Mouse (Mus musculus): ENCODE data around the gene Rita1. TPM values are rescaled to one million over a fixed set of nuclear protein-coding genes. Genes with fewer than 3 reads are reported as not detected.

Gene Rita1
- total RNA-seq (2023; ENCODE audit: inconsistent age), result 3.3 to 4.4 TPM (median 4.0 TPM) in 4 replicates

GRCm38 (mm10) chr5:120612442-120612821, at the start of gene Rita1, which contains the start of gene Ddx54:
Gene Rita1, minus strand, starts transcription at chr5:120612589.
Gene Ddx54, plus strand, starts transcription at chr5:120612739.

GRCm38 (mm10) chr5:120648569-120649373, 36.4 kb upstream of the Rita1 start, which contains the start of gene Rasal1:
Gene Rasal1, plus strand, starts transcription at chr5:120648812.

GRCm38 (mm10) chr5:120634131-120634530, 21.7 kb upstream of the Rita1 start, which contains the start of gene Cfap73:
Gene Cfap73, minus strand, starts transcription at chr5:120634235.

GRCm38 (mm10) chr5:120588569-120589094, 23.8 kb downstream of the Rita1 start, which contains the start of the genes Tpcn1 and Iqcd:
Gene Tpcn1, minus strand, starts transcription at chr5:120588673.
Gene Iqcd, plus strand, starts transcription at chr5:120589016.

Other genes starting within 250 kb of the Rita1 start
- gene Lhx5, start 180.9 kb downstream of the Rita1 start, total RNA-seq (2023; ENCODE audit: inconsistent age), result not detected in 4 replicates
- gene Sdsl, start 139.8 kb downstream of the Rita1 start, total RNA-seq (2023; ENCODE audit: inconsistent age), result not detected in 4 replicates
- not detected in 4 replicates for gene Sds, start 136.1 kb downstream of the Rita1 start, total RNA-seq (2023; ENCODE audit: inconsistent age)
- 32.0 to 33.9 TPM (median 33.2 TPM) in 4 replicates for gene Plbd2, start 109.0 kb downstream of the Rita1 start, total RNA-seq (2023; ENCODE audit: inconsistent age)
- gene Slc8b1, start 101.4 kb downstream of the Rita1 start, total RNA-seq (2023; ENCODE audit: inconsistent age), result 8.3 to 14.3 TPM (median 12.4 TPM) in 4 replicates
- gene Tpcn1, start 23.9 kb downstream of the Rita1 start, total RNA-seq (2023; ENCODE audit: inconsistent age), result 40.8 to 46.2 TPM (median 43.3 TPM) in 4 replicates
- gene Iqcd, start 23.6 kb downstream of the Rita1 start, total RNA-seq (2023; ENCODE audit: inconsistent age), result 0.54 TPM in 1 of 4 replicates, not detected in the others
- gene Ddx54, start 150 bp upstream of the Rita1 start, total RNA-seq (2023; ENCODE audit: inconsistent age), result 169 to 181 TPM (median 174 TPM) in 4 replicates
- gene Cfap73, start 21.6 kb upstream of the Rita1 start, total RNA-seq (2023; ENCODE audit: inconsistent age), result not detected in 4 replicates
- gene Rasal1, start 36.2 kb upstream of the Rita1 start, total RNA-seq (2023; ENCODE audit: inconsistent age), result 39.5 to 56.3 TPM (median 51.7 TPM) in 4 replicates
- 226 to 261 TPM (median 233 TPM) in 4 replicates for gene Dtx1, start 99.3 kb upstream of the Rita1 start, total RNA-seq (2023; ENCODE audit: inconsistent age)
- 4.4 to 13.2 TPM (median 6.7 TPM) in 4 replicates for gene Oas2, start 137.3 kb upstream of the Rita1 start, total RNA-seq (2023; ENCODE audit: inconsistent age)
- gene Oas3, start 165.1 kb upstream of the Rita1 start, total RNA-seq (2023; ENCODE audit: inconsistent age), result 2.2 to 5.3 TPM (median 3.0 TPM) in 4 replicates
- 0.39 to 0.71 TPM (median 0.48 TPM) in 4 replicates for gene Oas1e, start 182.9 kb upstream of the Rita1 start, total RNA-seq (2023; ENCODE audit: inconsistent age)
- gene Oas1c, start 199.9 kb upstream of the Rita1 start, total RNA-seq (2023; ENCODE audit: inconsistent age), result 10.8 to 15.9 TPM (median 12.5 TPM) in 4 replicates
- gene Oas1f, start 234.8 kb upstream of the Rita1 start, total RNA-seq (2023; ENCODE audit: inconsistent age), result not detected in 4 replicates
- gene Oas1h, start 248.8 kb upstream of the Rita1 start, total RNA-seq (2023; ENCODE audit: inconsistent age), result not detected in 4 replicates